Mouse (Mus musculus): ENCODE measurements around the gene Ppp1r16b. TPM values are rescaled to one million over a fixed set of nuclear protein-coding genes. Genes with fewer than 3 reads are reported as not detected.

Gene Ppp1r16b
- total RNA-seq, 2 experiments from 2014 or later = 15.0 to 15.3 TPM

DNA sequence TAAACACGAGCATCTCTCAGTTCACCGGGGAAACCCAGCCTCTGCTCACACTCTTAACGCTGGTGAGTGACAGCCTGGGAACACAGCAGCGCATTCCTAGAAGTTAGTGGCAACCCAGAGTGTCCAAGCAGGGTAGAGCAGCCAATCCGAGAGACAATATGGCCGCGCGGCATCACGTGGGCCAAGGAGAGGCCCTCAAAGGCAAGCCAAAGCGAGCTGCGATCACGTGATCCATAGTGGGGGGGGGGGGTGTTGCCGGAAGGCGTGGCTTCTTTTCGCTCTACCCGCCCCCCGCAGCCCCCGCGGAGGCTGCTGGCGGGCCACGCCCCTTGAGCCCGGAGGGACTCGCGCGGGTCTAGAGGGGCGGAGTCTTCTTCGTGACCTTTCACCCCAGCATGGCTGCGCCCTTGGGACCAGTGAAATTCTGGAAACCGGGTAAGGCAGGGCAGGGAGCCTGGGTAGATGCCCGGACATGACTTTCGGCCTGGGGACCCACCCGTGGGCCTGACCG, 129.4 kb downstream of the Ppp1r16b start, which contains the start of gene Dhx35:
Dhx35 (plus strand) TSS at position 314 of the 511 bp plus-strand sequence.
- intact Hi-C loops (cut with DNase I) = loop anchor here (2.0 to 5.0 kb wide), 2 partner anchors 28 to 382 kb away; no protein-coding TSS in a partner anchor
- peak; percentile 92 for DNase-seq (ENCODE audit: low spot score)

- no peak for DNase-seq (ENCODE audit: low spot score)
- intact Hi-C loops (cut with DNase I) = loop anchor here (2.0 kb wide), 1 partner anchor 28 kb away; no protein-coding TSS in a partner anchor
These were observed 129.8 kb downstream of the Ppp1r16b start for GRCm38 (mm10) chr2:158795043-158795442.

GRCm38 (mm10) chr2:158795875-158796274, 130.7 kb downstream of the Ppp1r16b start:
- DNase-seq (ENCODE audit: low spot score) = no peak
- intact Hi-C loops (cut with DNase I) = loop anchor here (2.0 kb wide), 1 partner anchor 29 kb away; no protein-coding TSS in a partner anchor

GRCm38 (mm10) chr2:158799328-158799727, 134.1 kb downstream of the Ppp1r16b start:
- no peak for DNase-seq (ENCODE audit: low spot score)
- intact Hi-C loops (cut with DNase I) = no loop called here

GRCm38 (mm10) chr2:158800788-158801187, 135.6 kb downstream of the Ppp1r16b start:
- DNase-seq (ENCODE audit: low spot score) = no peak
- intact Hi-C loops (cut with DNase I) = no loop called here

GRCm38 (mm10) chr2:158803575-158803974, 138.4 kb downstream of the Ppp1r16b start:
- intact Hi-C loops (cut with DNase I) = no loop called here
- DNase-seq (ENCODE audit: low spot score) = no peak

GRCm38 (mm10) chr2:158815686-158816085, 150.5 kb downstream of the Ppp1r16b start:
- intact Hi-C loops (cut with DNase I) = no loop called here
- DNase-seq (ENCODE audit: low spot score) = no peak

Small RNA genes lying within 50 kb of the gene (microRNA-seq; reads per million reads assigned to microRNA genes)
- gene Gm26141 (not detected), gene Mir3474 (8.1 reads per million, percentile 22 among the genes with 10 or more reads in this experiment)

Other genes starting within 250 kb of the Ppp1r16b start
- 1 to 10 TPM in 1 of 2 experiments, under 1 TPM in 1; 0.75 to 3.3 TPM for gene Adig, start 162.8 kb upstream of the Ppp1r16b start, total RNA-seq (2021)
- not detected for gene Arhgap40, start 152.6 kb upstream of the Ppp1r16b start, total RNA-seq (2021)
- gene Slc32a1, start 54.6 kb upstream of the Ppp1r16b start, total RNA-seq (2021) = not detected
- 1 to 10 TPM; 5.3 to 5.5 TPM for gene Actr5, start 40.5 kb upstream of the Ppp1r16b start, total RNA-seq (2021)
- gene Fam83d, start 102.7 kb downstream of the Ppp1r16b start, total RNA-seq (2021) = 1 to 10 TPM in 1 of 2 experiments, under 1 TPM in 1; 0.75 to 1.1 TPM
- 10 to 100 TPM; 16.2 to 17.8 TPM for gene Dhx35, start 129.4 kb downstream of the Ppp1r16b start, total RNA-seq (2021)